Mouse (Mus musculus) neural tube, embryonic 13.5 days (tissue): ENCODE measurements around the gene Hist3h2a. TPM values are rescaled to one million over a fixed set of nuclear protein-coding genes. Genes with fewer than 3 reads are reported as not detected.
A peak's percentile ranks its signal among the peaks of the same experiment; 100 is the strongest.

Experiments used
- ATAC-seq: fragments of 200-750 bp; cut with Nextera tagmentation; 2 replicates; pipeline ENCODE4 v1.8.0; 2017; ENCODE audit warnings: low read depth, mild to moderate bottlenecking, moderate TSS enrichment, moderate library complexity
- H3K27ac ChIP-seq: fragments of 300-500 bp; sonication (generic); replicated peaks from 2 replicates; pipeline ENCODE4 v1.5.1; 2015; ENCODE audit warnings: moderate library complexity, mild to moderate bottlenecking, inconsistent platforms
- H3K27me3 ChIP-seq: fragments of 300-500 bp; sonication (generic); 2 replicates; pipeline ENCODE4 v1.6.1; 2015; ENCODE audit warnings: mild to moderate bottlenecking, inconsistent platforms
- H3K36me3 ChIP-seq: fragments of 300-500 bp; sonication (generic); 2 replicates; pipeline ENCODE4 v1.6.1; 2015; ENCODE audit warnings: mild to moderate bottlenecking, inconsistent platforms
- H3K4me1 ChIP-seq: fragments of 300-500 bp; sonication (generic); replicated peaks from 2 replicates; pipeline ENCODE4 v1.6.1; 2015; ENCODE audit warnings: inconsistent platforms
- H3K4me2 ChIP-seq: fragments of 300-500 bp; sonication (generic); 2 replicates; pipeline ENCODE4 v1.6.1; 2015; ENCODE audit warnings: inconsistent platforms, mild to moderate bottlenecking, moderate library complexity
- H3K4me3 ChIP-seq: fragments of 300-500 bp; sonication (generic); 2 replicates; pipeline ENCODE4 v1.5.1; 2015; ENCODE audit warnings: mild to moderate bottlenecking, inconsistent platforms
- H3K9ac ChIP-seq: fragments of 300-500 bp; sonication (generic); 2 replicates; pipeline ENCODE4 v1.6.1; 2015; ENCODE audit warnings: moderate library complexity, mild to moderate bottlenecking, inconsistent platforms
- H3K9me3 ChIP-seq: fragments of 300-500 bp; sonication (generic); 2 replicates; pipeline ENCODE4 v1.6.1; 2016; ENCODE audit warnings: inconsistent platforms
- WGBS: fragments of 180-500 bp; shearing (Covaris S2); methylation state at CpG from one replicate; pipeline ENCODE4 v1.1.7; 2015; 5-methylcytosine and 5-hydroxymethylcytosine counted together
- polyA plus RNA-seq: library from polyadenylated mRNA; unstranded; fragments of >200 nt; fragmentation: Nextera tagmentation; extraction: Ambion mirVana; gene quantifications from 2 replicates; pipeline ENCODE4 v1.2.1, GENCODE M21; 2015

Hist3h2a gene
- polyA plus RNA-seq, 1 experiment from 2014 or later = 126 TPM

- Histone ChIP-seq H3K4me1 (peaks cover 26% of the 10 kb centered on the region), H3K27ac (no peak overlapping the region), H3K36me3 (peaks cover 79% of the 10 kb centered on the region), H3K4me3 (no peak overlapping the region), H3K4me2 (no peak overlapping the region), H3K9ac (no peak overlapping the region), H3K9me3 (no peaks in the 10 kb centered on the region), H3K27me3 (no peaks in the 10 kb centered on the region)
- no peak for ATAC-seq
- 94% methylated on average over 7 of the region's 7 CpGs for WGBS
These were observed 30.2 kb downstream of the Hist3h2a start for GRCm38 (mm10) chr11:58984657-58985056.

GRCm38 (mm10) chr11:58985299-58985917 is 30.9 kb downstream of the Hist3h2a start:
- H3K9me3 ChIP-seq = no peaks in the 10 kb centered on the region
- H3K27me3 ChIP-seq = no peaks in the 10 kb centered on the region
- WGBS = 95% methylated on average over 3 of the region's 3 CpGs
- no peak overlapping the region for H3K9ac ChIP-seq
- no peak overlapping the region for H3K4me3 ChIP-seq
- no peak for ATAC-seq
- H3K36me3 ChIP-seq = peaks cover 86% of the 10 kb centered on the region
- no peak overlapping the region for H3K4me2 ChIP-seq
- peaks cover 18% of the 10 kb centered on the region for H3K4me1 ChIP-seq
- no peak overlapping the region for H3K27ac ChIP-seq

GRCm38 (mm10) chr11:58989166-58989565 is 34.7 kb downstream of the Hist3h2a start:
- Histone ChIP-seq H3K4me2 (no peak overlapping the region), H3K9ac (no peak overlapping the region), H3K27me3 (peaks cover 14% of the 10 kb centered on the region), H3K27ac (no peak overlapping the region), H3K36me3 (peaks cover 72% of the 10 kb centered on the region), H3K4me3 (no peak overlapping the region), H3K4me1 (peaks cover 1% of the 10 kb centered on the region), H3K9me3 (no peaks in the 10 kb centered on the region)
- ATAC-seq = no peak
- WGBS = 89% methylated on average over 4 of the region's 4 CpGs

DNA sequence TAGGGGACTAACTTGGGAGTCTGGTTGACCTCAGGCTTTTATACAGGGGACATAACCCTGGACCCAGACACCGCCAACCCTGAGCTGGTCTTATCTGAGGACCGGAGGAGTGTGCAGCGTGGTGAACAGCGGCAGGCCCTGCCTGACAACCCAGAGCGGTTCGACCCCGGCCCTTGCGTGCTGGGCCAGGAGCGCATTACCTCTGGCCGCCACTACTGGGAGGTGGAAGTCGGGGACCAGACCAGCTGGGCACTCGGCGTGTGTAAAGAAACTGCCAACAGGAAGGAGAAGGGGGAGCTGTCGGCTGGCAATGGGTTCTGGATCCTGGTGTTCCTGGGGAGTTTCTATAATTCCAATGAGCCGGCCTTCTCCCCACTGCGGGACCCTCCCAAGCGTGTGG is 35.7 kb downstream of the Hist3h2a start:
- peaks cover 23% of the 10 kb centered on the region for H3K27me3 ChIP-seq
- H3K9ac ChIP-seq = no peak overlapping the region
- no peaks in the 10 kb centered on the region for H3K9me3 ChIP-seq
- H3K4me3 ChIP-seq = no peak overlapping the region
- peaks cover 62% of the 10 kb centered on the region for H3K36me3 ChIP-seq
- WGBS = 89% methylated on average over 17 of the region's 17 CpGs
- H3K4me1 ChIP-seq = peaks cover 10% of the 10 kb centered on the region
- H3K27ac ChIP-seq = no peak overlapping the region
- H3K4me2 ChIP-seq = no peak overlapping the region
- ATAC-seq = no peak

- Histone ChIP-seq H3K27me3 (peaks cover 29% of the 10 kb centered on the region), H3K27ac (no peak overlapping the region), H3K4me1 (peaks cover 10% of the 10 kb centered on the region), H3K9ac (no peak overlapping the region), H3K9me3 (no peaks in the 10 kb centered on the region), H3K4me2 (no peak overlapping the region), H3K4me3 (no peak overlapping the region), H3K36me3 (peaks cover 55% of the 10 kb centered on the region)
- 85% methylated on average over 9 of the region's 9 CpGs for WGBS
- no peak for ATAC-seq
These were observed 36.3 kb downstream of the Hist3h2a start for GRCm38 (mm10) chr11:58990794-58991193.

DNA sequence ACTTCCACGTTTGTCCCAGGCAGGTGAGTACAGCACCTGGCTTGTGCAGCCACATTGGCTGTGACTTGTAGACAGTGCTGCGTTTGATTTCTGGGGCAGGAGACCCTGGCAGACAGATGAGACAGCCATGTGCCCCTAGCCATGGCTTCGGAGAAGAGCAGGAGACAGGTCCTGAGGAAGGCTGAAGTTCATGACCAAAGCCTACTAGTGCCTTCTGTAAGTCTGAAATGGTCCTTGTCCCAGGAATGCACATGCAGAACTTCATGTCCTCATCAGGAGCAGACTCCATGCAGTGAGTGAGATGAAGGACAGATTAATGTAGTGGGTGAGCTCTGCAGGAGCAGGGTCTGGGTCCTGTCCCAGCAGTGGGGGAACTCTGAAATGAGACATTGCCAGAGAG is 37.4 kb downstream of the Hist3h2a start:
- no peak for ATAC-seq
- H3K36me3 ChIP-seq = peaks cover 44% of the 10 kb centered on the region
- H3K27ac ChIP-seq = no peak overlapping the region
- peaks cover 33% of the 10 kb centered on the region for H3K27me3 ChIP-seq
- no peaks in the 10 kb centered on the region for H3K9me3 ChIP-seq
- H3K4me1 ChIP-seq = peaks cover 10% of the 10 kb centered on the region
- 82% methylated on average over 3 of the region's 3 CpGs for WGBS
- H3K4me3 ChIP-seq = no peak overlapping the region
- H3K9ac ChIP-seq = no peak overlapping the region
- no peak overlapping the region for H3K4me2 ChIP-seq

GRCm38 (mm10) chr11:58993091-58993670 is 38.7 kb downstream of the Hist3h2a start:
- H3K36me3 ChIP-seq = peaks cover 33% of the 10 kb centered on the region

DNA sequence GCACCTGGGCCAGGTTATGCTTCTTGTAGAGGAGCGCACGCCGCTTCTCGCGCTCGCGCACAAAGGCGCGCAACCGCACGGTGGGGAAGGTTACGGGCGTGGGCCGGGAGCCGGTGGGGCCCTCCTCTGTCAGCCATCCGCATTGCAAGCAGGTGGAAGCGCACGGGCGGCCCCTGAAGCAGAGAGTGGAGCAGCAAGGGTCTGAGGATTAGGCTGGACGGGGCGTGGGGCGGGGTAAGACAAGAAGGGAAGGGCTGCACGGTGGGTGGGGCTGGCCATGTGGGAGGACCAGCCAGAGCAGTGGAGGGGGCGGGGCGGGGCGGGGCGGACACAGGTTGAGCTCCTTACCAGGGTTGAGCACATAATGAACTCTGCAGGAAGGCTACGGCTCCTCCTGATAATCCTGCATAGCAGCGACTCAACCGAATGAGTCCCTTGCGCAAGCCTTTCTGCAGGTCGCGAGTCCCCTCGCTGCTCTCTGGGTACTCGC is 39.9 kb downstream of the Hist3h2a start:
- peaks cover 10% of the 10 kb centered on the region for H3K4me1 ChIP-seq
- peaks cover 21% of the 10 kb centered on the region for H3K36me3 ChIP-seq
- peak overlapping the region; percentile 39 for H3K4me3 ChIP-seq
- peak; percentile 64 for ATAC-seq
- H3K9ac ChIP-seq = peak overlapping the region; percentile 65
- WGBS = 2% methylated on average over 34 of the region's 35 CpGs
- H3K27ac ChIP-seq = no peak overlapping the region
- peak overlapping the region; percentile 62 for H3K4me2 ChIP-seq
- peaks cover 38% of the 10 kb centered on the region for H3K27me3 ChIP-seq
- no peaks in the 10 kb centered on the region for H3K9me3 ChIP-seq

More at GRCm38 (mm10) chr11:58993091-58993670, 38.7 kb downstream of the Hist3h2a start:
- Histone ChIP-seq H3K27me3 (peaks cover 38% of the 10 kb centered on the region), H3K4me3 (no peak overlapping the region), H3K9me3 (no peaks in the 10 kb centered on the region), H3K9ac (no peak overlapping the region), H3K4me2 (no peak overlapping the region), H3K4me1 (peaks cover 10% of the 10 kb centered on the region), H3K27ac (no peak overlapping the region)
- no peak for ATAC-seq
- WGBS = 85% methylated on average over 6 of the region's 6 CpGs

- H3K4me2 ChIP-seq = peak overlapping the region; percentile 62
- H3K4me1 ChIP-seq = peaks cover 10% of the 10 kb centered on the region
- H3K9ac ChIP-seq = no peak overlapping the region
- H3K36me3 ChIP-seq = peaks cover 12% of the 10 kb centered on the region
- H3K27me3 ChIP-seq = peaks cover 38% of the 10 kb centered on the region
- no peak overlapping the region for H3K27ac ChIP-seq
- H3K9me3 ChIP-seq = no peaks in the 10 kb centered on the region
- peak overlapping the region; percentile 39; the same call in 1 of the 2 replicates for H3K4me3 ChIP-seq
- 79% methylated on average over 9 of the region's 9 CpGs for WGBS
- no peak for ATAC-seq
These were observed 40.7 kb downstream of the Hist3h2a start for GRCm38 (mm10) chr11:58995061-58995806.

GRCm38 (mm10) chr11:58995807-58996370 is 41.4 kb downstream of the Hist3h2a start:
- 54% methylated on average over 12 of the region's 12 CpGs for WGBS
- no peak for ATAC-seq

GRCm38 (mm10) chr11:58997541-58997940 is 43.1 kb downstream of the Hist3h2a start:
- no peak overlapping the region for H3K27ac ChIP-seq
- no peaks in the 10 kb centered on the region for H3K9me3 ChIP-seq
- WGBS = 86% methylated on average over 5 of the region's 5 CpGs

More at GRCm38 (mm10) chr11:58995807-58996370, 41.4 kb downstream of the Hist3h2a start:
- H3K4me3 ChIP-seq = no peak overlapping the region
- no peaks in the 10 kb centered on the region for H3K9me3 ChIP-seq
- H3K4me1 ChIP-seq = peaks cover 10% of the 10 kb centered on the region
- H3K4me2 ChIP-seq = no peak overlapping the region
- peaks cover 6% of the 10 kb centered on the region for H3K36me3 ChIP-seq
- H3K27ac ChIP-seq = no peak overlapping the region
- H3K27me3 ChIP-seq = peaks cover 38% of the 10 kb centered on the region
- H3K9ac ChIP-seq = no peak overlapping the region

GRCm38 (mm10) chr11:58999158-58999557 is 44.7 kb downstream of the Hist3h2a start:
- Histone ChIP-seq H3K9me3 (no peaks in the 10 kb centered on the region), H3K27ac (no peak overlapping the region), H3K27me3 (peaks cover 24% of the 10 kb centered on the region), H3K4me2 (no peak overlapping the region), H3K4me1 (peaks cover 9% of the 10 kb centered on the region), H3K9ac (no peak overlapping the region), H3K36me3 (no peaks in the 10 kb centered on the region), H3K4me3 (no peak overlapping the region)
- no peak for ATAC-seq
- 58% methylated on average over 11 of the region's 11 CpGs for WGBS

More at GRCm38 (mm10) chr11:58997541-58997940, 43.1 kb downstream of the Hist3h2a start:
- ATAC-seq = no peak
- H3K9ac ChIP-seq = no peak overlapping the region
- H3K36me3 ChIP-seq = no peaks in the 10 kb centered on the region
- H3K4me1 ChIP-seq = peaks cover 10% of the 10 kb centered on the region
- H3K27me3 ChIP-seq = peaks cover 38% of the 10 kb centered on the region
- H3K4me2 ChIP-seq = no peak overlapping the region
- no peak overlapping the region for H3K4me3 ChIP-seq
